Mouse (Mus musculus): ENCODE results near the gene Cacnb1.

GRCm38 (mm10) chr11:98027297-98027688 lies 4.5 kb upstream of the Cacnb1 start:
- TF ChIP-seq CTCF (IDR thresholded peaks at IDR 0.05; ENCODE audit: control insufficient read depth, insufficient read depth, insufficient read length) (no peak), USF1 (IDR thresholded peaks at IDR 0.05; ENCODE audit: low read depth) (no peak), CEBPB (IDR thresholded peaks at IDR 0.05; ENCODE audit: low read depth) (no peak), MYOD1 (IDR thresholded peaks at IDR 0.05; ENCODE audit: control insufficient read depth, insufficient read length, low read depth) (no peak)
